Mouse (Mus musculus) bone marrow macrophage, adult 2 months (primary cell): ENCODE measurements around the gene Fgfr2.

Experiments used
- CTCF ChIP-seq: IDR thresholded peaks from 2 replicates; pipeline ENCODE4 v1.5.1; 2012; ENCODE audit warnings: low read depth, mild to moderate bottlenecking, low read length, moderate library complexity
- POLR2A ChIP-seq: IDR thresholded peaks from 2 replicates; pipeline ENCODE4 v1.6.1; 2012; ENCODE audit warnings: mild to moderate bottlenecking, low read depth, low read length, borderline replicate concordance

- TF ChIP-seq POLR2A (no peak), CTCF (no peak)
These were observed 2111.2 kb downstream of the Fgfr2 start for GRCm38 (mm10) chr7:131011901-131012300.
